Mouse (Mus musculus) forebrain, embryonic 16.5 days (tissue): ENCODE measurements at regions not wholly inside any gene's neighbourhood (a gene's known extent, or its start where the extent isn't known, plus 50 kb on each side); places are given as distances from the start of the nearest gene placed in this dataset.

Source experiments
- ATAC-seq: fragments of 200-750 bp; cut with Nextera tagmentation; 2 replicates; pipeline ENCODE4 v1.8.0; 2017; ENCODE audit warnings: mild to moderate bottlenecking, moderate library complexity
- H3K27ac ChIP-seq: fragments of 300-500 bp; sonication (generic); 2 replicates; pipeline ENCODE4 v1.5.1; 2014; ENCODE audit warnings: low read length, control low read depth
- H3K27me3 ChIP-seq: fragments of 300-500 bp; sonication (generic); replicated peaks from 2 replicates; pipeline ENCODE4 v1.6.1; 2014; ENCODE audit warnings: low read length; ENCODE audit not compliant: control insufficient read depth, insufficient read depth
- H3K36me3 ChIP-seq: fragments of 300-500 bp; sonication (generic); 2 replicates; pipeline ENCODE4 v1.6.1; 2014; ENCODE audit not compliant: control insufficient read depth, insufficient read depth
- H3K4me1 ChIP-seq: fragments of 300-500 bp; sonication (generic); replicated peaks from 2 replicates; pipeline ENCODE4 v1.6.1; 2014; ENCODE audit warnings: low read length; ENCODE audit not compliant: control insufficient read depth, insufficient read depth
- H3K4me2 ChIP-seq: fragments of 300-500 bp; sonication (generic); 2 replicates; pipeline ENCODE4 v1.6.1; 2014; ENCODE audit warnings: mild to moderate bottlenecking, low read length, control low read depth
- H3K4me3 ChIP-seq: fragments of 300-500 bp; sonication (generic); replicated peaks from 2 replicates; pipeline ENCODE4 v1.5.1; 2014; ENCODE audit warnings: mild to moderate bottlenecking, low read length, control low read depth
- H3K9ac ChIP-seq: fragments of 300-500 bp; sonication (generic); replicated peaks from 2 replicates; pipeline ENCODE4 v1.6.1; 2014; ENCODE audit warnings: low read depth, low read length, control low read depth
- H3K9me3 ChIP-seq: fragments of 300-500 bp; sonication (generic); 2 replicates; pipeline ENCODE4 v1.6.1; 2016; ENCODE audit warnings: low read length; ENCODE audit not compliant: control insufficient read depth
- WGBS: fragments of 180-500 bp; shearing (Covaris S2); extraction: QIAGEN DNeasy Blood & Tissue Kit; methylation state at CpG from one replicate; pipeline ENCODE4 v1.1.7; 2014; 5-methylcytosine and 5-hydroxymethylcytosine counted together

DNA sequence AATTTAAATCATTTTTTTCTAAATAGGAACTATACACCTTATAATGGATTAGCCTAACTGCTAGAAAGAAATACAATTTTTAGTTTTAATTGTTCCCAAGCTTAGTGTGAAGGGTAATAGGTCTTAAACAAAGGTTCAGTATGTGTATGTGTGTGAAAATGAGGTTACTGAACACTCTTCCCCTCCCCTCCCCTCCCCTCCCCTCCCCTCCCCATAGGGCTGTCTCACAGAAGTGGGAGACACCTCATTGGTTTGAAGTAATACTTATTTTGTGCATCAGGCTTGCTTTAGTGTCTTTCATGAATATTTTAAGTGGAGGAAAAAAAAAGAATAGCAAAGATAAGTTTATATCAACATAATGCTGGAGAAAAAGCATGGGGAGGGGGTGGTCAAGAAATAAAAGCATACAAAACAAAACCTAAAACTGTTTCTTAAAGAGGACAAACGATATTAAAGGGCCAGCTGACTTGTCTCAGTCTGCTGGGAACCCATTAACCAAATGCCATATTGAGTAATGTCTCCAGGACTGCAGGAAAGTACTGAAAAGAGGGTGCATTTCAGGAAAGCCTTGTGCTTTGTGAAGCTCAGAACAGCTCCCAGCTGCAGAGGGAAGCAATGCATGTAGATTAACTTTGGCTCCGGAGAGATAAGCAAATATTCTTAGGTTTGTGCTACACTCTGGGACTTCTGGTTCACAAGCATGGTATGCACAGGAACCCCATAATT is 59.2 kb downstream of the Csl start:
- H3K27ac ChIP-seq: no peak overlapping the region
- H3K4me3 ChIP-seq: no peak overlapping the region
- no peak for ATAC-seq
- WGBS: 53% methylated on average over 2 of the region's 2 CpGs
- no peaks in the 10 kb centered on the region for H3K27me3 ChIP-seq
- no peaks in the 10 kb centered on the region for H3K36me3 ChIP-seq
- no peaks in the 10 kb centered on the region for H3K4me1 ChIP-seq
- H3K4me2 ChIP-seq: no peak overlapping the region
- no peak overlapping the region for H3K9ac ChIP-seq
- H3K9me3 ChIP-seq: no peaks in the 10 kb centered on the region
